Mouse (Mus musculus): Measurements from ENCODE around the gene Ap4s1. TPM values are rescaled to one million over a fixed set of nuclear protein-coding genes. Genes with fewer than 3 reads are reported as not detected.
"Not testable (repeated sequence)": the region's sequence is repeated elsewhere in the genome, so short reads cannot be mapped to it uniquely, and the experiment has no call there.

The Ap4s1 gene
- 10 to 100 TPM; 50.4 to 56.7 TPM for total RNA-seq (2021)
- long read RNA-seq, experiment 1, partial matches to known transcripts: 1 of 5 reads
- long read RNA-seq, experiment 1, other reads (novel, unspliced or antisense): 4 of 5 reads
- long read RNA-seq, experiment 2, partial matches to known transcripts: 2 of 8 reads
- long read RNA-seq, experiment 2, other reads (novel, unspliced or antisense): 6 of 8 reads

- peak; percentile 56 to 81 for DNase-seq
- intact Hi-C loops (cut with DNase I): loop anchor here (5.0 kb wide), 1 partner anchor 36 kb away; no protein-coding TSS in a partner anchor
These were observed at the start of gene Ap4s1 for GRCm38 (mm10) chr12:51690893-51691844. Gene Ap4s1 (plus strand): TSS chr12:51691033.

DNA sequence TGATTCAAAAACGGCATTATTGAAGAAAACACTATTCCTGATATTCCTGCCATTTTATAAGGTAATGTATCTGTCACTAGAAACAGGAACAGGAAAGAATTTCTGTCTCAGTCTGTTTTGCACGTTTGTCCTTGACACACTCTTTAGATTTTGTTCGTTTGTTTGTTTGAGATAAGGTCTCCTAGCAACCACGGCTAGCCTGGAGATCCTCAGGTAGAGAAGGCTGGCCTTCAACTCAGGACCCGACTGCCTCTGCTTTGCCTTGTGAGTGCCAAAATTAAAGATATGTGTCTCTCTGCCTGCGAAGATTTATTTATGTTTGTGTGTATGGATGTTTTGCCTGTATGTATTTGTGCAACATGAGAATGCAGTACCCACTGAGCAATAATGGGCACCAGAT lies 49.0 kb upstream of the Ap4s1 start:
- intact Hi-C loops (cut with DNase I): loop anchor here (10.0 kb wide), 1 partner anchor 243 kb away; no protein-coding TSS in a partner anchor
- no peak for DNase-seq

DNA sequence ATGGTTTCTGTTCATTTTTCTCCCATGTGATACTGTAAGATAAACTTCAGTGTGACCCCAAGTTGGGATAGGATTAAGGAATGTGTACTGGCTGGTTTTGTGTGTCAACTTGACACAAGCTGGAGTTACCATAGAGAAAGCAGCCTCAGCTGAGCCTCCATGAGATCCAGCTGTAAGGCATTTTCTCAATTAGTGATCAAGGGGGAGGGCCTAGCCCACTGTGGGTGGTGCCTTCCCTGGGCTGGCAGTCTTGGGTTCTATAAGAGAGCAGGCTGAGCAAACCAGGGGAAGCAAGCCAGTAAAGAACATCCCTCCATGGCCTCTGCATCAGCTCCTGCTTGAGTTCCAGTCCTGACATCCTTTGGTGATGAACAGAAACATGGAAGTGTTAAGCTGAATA lies 41.4 kb upstream of the Ap4s1 start:
- not testable (repeated sequence) for DNase-seq
- intact Hi-C loops (cut with DNase I): loop anchor here (10.0 kb wide), 1 partner anchor 235 kb away; no protein-coding TSS in a partner anchor

GRCm38 (mm10) chr12:51655944-51656465 lies 34.8 kb upstream of the Ap4s1 start:
- intact Hi-C loops (cut with DNase I): no loop called here
- no peak for DNase-seq

- intact Hi-C loops (cut with DNase I): no loop called here
- DNase-seq: no peak
These were observed 27.8 kb upstream of the Ap4s1 start for GRCm38 (mm10) chr12:51663011-51663410.

DNA sequence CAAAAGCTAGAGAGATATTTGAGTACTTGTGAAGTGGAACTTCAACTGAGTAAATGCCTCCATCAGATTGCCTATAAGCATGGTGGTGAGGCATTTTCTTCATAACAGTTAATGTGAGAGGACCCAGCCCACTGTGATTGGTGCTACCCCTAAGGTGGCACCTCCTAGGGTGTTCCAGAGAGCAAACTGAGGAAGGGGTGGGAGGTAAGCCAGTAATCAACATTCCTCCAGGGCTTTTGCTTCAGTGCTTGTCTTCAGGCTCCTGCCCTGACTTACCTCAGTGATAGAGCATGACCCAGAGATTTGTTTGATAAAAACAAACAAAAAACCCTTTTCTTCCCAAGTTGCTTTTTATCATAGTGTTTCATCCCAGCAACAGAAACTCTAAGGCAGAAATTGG lies 26.9 kb upstream of the Ap4s1 start:
- no peak for DNase-seq
- intact Hi-C loops (cut with DNase I): no loop called here

- DNase-seq: no peak
- intact Hi-C loops (cut with DNase I): loop anchor here (2.0 kb wide), 1 partner anchor 74 kb away; no protein-coding TSS in a partner anchor
These were observed 24.0 kb upstream of the Ap4s1 start for GRCm38 (mm10) chr12:51666708-51667430.

DNA sequence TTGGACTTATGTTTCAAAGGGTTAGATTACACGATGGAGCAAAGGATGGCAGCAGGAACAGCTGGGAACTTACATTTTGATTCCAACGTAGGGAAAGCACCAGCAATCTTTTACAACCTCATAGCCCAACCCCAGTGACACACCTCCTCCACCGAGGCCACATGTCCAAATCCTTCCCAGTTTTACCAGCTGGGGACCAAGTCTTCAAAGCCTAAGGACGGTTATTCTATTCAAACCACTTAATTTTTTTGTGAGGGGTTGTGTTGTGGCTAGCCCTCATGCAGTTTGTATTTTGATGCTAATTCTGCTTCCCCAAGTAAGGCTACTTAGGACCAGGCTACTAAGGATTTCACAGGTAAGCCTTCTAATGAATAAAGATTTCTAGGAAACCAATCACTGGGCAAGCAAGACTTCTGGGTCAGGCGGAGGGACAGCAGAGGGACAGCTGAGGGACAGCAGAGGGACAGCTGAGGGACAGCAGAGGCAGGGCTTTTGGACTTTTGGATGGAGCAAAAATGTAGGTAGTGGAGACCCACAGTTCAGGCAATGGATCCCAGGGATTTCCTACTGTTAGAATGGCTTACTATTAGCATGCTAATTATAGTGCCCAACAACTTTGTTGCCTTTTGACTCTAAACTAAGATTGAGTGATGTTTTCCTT lies 19.5 kb upstream of the Ap4s1 start:
- no peak for DNase-seq
- intact Hi-C loops (cut with DNase I): no loop called here

DNA sequence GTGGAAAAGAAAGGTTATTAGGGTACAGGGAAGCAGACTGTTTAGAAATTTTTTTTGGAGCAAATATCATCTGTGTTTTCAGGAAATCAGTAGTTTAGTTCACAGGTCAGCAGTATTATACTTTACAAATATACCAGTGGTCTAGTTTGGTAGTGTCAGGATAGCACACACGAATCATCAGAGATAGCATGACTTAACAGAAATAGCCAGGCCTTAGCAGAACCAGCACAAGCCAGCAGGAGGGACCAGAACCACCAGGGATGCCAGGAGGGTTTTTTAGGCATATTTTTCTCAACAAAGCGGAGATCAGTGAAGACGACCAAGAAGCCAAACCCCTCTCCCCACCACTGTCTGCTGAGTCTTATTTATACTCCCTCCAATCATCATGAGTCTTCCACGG lies 17.6 kb upstream of the Ap4s1 start:
- intact Hi-C loops (cut with DNase I): no loop called here

GRCm38 (mm10) chr12:51676442-51676841 lies 14.4 kb upstream of the Ap4s1 start:
- intact Hi-C loops (cut with DNase I): no loop called here
- DNase-seq: no peak

More for the DNA sequence above, 17.6 kb upstream of the Ap4s1 start:
- DNase-seq: no peak

DNA sequence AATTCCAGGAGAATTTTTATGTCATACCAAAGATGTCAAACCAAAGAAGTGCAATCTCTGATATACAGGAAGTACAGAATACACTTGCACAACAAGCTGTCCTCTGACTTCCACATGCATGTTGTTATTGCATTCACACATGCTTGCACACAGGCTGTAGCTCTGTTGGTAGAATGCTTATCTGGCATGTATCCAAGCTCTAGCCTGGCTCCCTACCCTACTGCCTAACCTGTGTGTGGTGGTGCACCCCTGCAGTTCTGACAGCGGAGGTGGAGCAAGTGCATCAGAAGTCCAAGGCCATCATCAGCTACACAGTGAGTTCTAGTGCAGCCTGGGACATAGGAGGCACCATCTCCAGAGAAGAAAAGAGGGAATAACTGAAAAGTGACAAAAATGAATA lies 12.0 kb upstream of the Ap4s1 start:
- intact Hi-C loops (cut with DNase I): no loop called here

DNA sequence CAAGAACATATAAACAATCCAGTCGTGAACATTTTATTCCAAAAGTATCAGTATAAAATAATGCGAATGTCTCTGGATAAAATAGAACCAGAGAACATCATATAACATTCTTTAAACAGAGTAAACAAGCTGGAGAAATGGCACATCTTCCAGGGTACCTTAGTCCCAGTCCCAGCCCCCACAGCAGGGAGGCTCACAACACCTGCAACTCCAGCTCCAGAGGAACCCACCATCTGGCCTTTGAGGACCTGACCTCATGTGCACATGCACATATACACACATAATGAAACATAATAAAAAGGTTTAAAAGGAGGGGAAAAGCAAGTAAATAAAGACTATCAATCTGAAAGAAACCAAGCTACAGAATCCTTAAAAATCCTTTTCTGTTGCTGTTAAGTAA lies 2.3 kb upstream of the Ap4s1 start:
- DNase-seq: no peak
- intact Hi-C loops (cut with DNase I): no loop called here

More for the DNA sequence above, 12.0 kb upstream of the Ap4s1 start:
- DNase-seq: no peak

GRCm38 (mm10) chr12:51691845-51692632 lies 1.2 kb downstream of the Ap4s1 start, which contains the start of gene Strn3:
Gene Strn3 (minus strand): TSS chr12:51691897.
- intact Hi-C loops (cut with DNase I): loop anchor here (5.0 kb wide), 1 partner anchor 35 kb away; no protein-coding TSS in a partner anchor

DNA sequence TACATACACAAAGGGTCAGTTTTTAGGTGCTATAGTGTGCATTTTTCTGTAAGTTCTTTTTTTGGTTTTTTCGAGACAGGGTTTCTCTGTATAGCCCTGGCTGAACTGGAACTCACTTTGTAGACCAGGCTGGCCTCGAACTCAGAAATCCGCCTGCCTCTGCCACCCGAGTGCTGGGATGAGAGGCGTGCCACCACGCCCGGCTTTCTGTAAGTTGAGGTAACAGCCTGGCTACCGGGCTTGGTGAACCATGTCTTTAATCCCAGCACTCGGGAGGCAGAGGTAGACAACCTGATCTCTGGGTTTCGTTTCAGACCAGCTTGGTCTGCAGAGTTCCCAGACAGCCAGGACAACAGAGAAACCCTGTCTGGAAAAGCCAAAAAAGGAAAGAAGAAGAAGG lies 2.0 kb downstream of the Ap4s1 start:
- DNase-seq: not testable (repeated sequence)
- intact Hi-C loops (cut with DNase I): loop anchor here (5.0 kb wide), 1 partner anchor 34 kb away; no protein-coding TSS in a partner anchor

More at GRCm38 (mm10) chr12:51691845-51692632, 1.2 kb downstream of the Ap4s1 start, which contains the start of gene Strn3:
- DNase-seq: peak; percentile 95 to 96

GRCm38 (mm10) chr12:51693419-51693818 lies 2.6 kb downstream of the Ap4s1 start:
- DNase-seq: no peak
- intact Hi-C loops (cut with DNase I): loop anchor here (5.0 kb wide), 1 partner anchor 34 kb away; no protein-coding TSS in a partner anchor

DNA sequence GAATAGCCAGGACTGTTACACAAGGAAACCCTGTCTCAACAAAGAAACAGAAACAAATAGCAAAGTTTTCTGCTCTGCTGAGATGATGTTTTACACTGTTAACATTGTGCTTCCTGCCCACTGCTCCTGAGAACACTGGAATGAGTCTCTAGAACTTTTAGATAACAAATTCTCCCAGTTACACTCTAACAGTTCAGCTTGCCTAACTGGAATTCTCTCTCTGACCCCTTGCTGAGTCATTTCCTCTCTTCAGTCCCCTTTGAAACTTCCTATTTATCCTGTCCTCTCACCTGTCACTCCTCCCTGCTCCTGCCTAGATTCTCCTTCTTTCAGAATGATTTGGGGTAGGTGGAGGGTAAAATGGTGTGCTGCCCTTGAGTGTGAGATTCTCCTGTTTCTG lies 3.3 kb downstream of the Ap4s1 start:
- DNase-seq: no peak
- intact Hi-C loops (cut with DNase I): loop anchor here (5.0 kb wide), 1 partner anchor 33 kb away; no protein-coding TSS in a partner anchor

- intact Hi-C loops (cut with DNase I): loop anchor here (5.0 kb wide), 1 partner anchor 32 kb away; no protein-coding TSS in a partner anchor
These were observed 4.1 kb downstream of the Ap4s1 start for GRCm38 (mm10) chr12:51694966-51695365.

DNA sequence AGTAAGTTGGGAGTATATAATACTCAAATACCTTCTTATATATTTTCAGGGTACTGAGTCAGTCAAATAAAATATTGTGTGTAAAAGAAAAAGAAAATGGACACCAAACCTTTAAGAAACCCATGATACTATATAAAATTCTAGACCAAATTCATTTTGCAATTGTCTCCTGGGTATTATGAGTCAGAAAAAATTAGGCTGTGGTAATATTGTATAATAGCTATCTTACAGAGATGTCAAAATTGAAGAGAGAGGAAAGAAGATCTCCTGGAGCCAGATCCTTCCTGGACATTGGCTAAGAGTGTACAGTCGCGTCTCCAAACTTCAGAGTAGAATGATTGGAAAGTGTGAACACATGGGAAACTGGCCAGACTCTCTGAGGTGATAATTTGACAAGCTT lies 5.3 kb downstream of the Ap4s1 start:
- intact Hi-C loops (cut with DNase I): no loop called here

More at GRCm38 (mm10) chr12:51694966-51695365, 4.1 kb downstream of the Ap4s1 start:
- no peak for DNase-seq

More for the DNA sequence above, 5.3 kb downstream of the Ap4s1 start:
- no peak for DNase-seq

All from gastrocnemius, postnatal 36 days (tissue).